Comparison of ENCODE assay signal across 26 mouse cellular contexts in genomic region chr10:107951596-107951995, GRCm38 (mm10). TPM values are rescaled to one million over a fixed set of nuclear protein-coding genes. Genes with fewer than 3 reads are reported as not detected.
DNase-seq lines count a peak whose midpoint lies in the region; ATAC-seq and TF ChIP-seq lines count a peak whose summit lies in the region.
"Had no signal": no experiment of that assay in that cellular context is flagged by ENCODE, and none has a peak within 500 bp of the region (broad histone marks: within the 10 kb centered on the region; RNA-seq: fewer than 3 reads in every experiment).

No protein-coding gene starts in this region.

- no peaks in the 10 kb centered on the region for H3K4me1 ChIP-seq in liver, embryonic 13.5 days (replicated peaks)
- no peaks in the 10 kb centered on the region for H3K4me1 ChIP-seq in liver, embryonic 12.5 days
- H3K4me1 ChIP-seq in cerebellum, adult 2 months (ENCODE audit: control insufficient read depth, insufficient read depth, low read length) = no peaks in the 10 kb centered on the region
- H3K4me1 ChIP-seq: forebrain, embryonic 10.5 days; forebrain, embryonic 13.5 days; hindbrain, embryonic 10.5 days; hindbrain, embryonic 13.5 days; intestine, embryonic 15.5 days had no signal

- no peak overlapping the region for H3K4me3 ChIP-seq in liver, embryonic 13.5 days (replicated peaks)
- no peak overlapping the region for H3K4me3 ChIP-seq in liver, embryonic 12.5 days
- no peak overlapping the region for H3K4me3 ChIP-seq in cerebellum, adult 2 months (replicated peaks; ENCODE audit: insufficient read depth, low read depth, low read length)
- H3K4me3 ChIP-seq: forebrain, embryonic 10.5 days; forebrain, embryonic 13.5 days; heart, embryonic 12.5 days; heart, embryonic 15.5 days; hindbrain, embryonic 10.5 days; hindbrain, embryonic 13.5 days; intestine, embryonic 15.5 days had no signal

- H3K27me3 ChIP-seq in liver, embryonic 13.5 days = no peaks in the 10 kb centered on the region
- no peaks in the 10 kb centered on the region for H3K27me3 ChIP-seq in liver, embryonic 12.5 days (replicated peaks)
- no peaks in the 10 kb centered on the region for H3K27me3 ChIP-seq in cerebellum, adult 2 months (ENCODE audit: control insufficient read depth, insufficient read depth, low read length)
- H3K27me3 ChIP-seq: forebrain, embryonic 13.5 days; heart, embryonic 12.5 days; heart, embryonic 15.5 days; hindbrain, embryonic 13.5 days; intestine, embryonic 15.5 days had no signal

- no peak overlapping the region for H3K4me2 ChIP-seq in liver, embryonic 13.5 days
- H3K4me2 ChIP-seq in liver, embryonic 12.5 days = no peak overlapping the region
- H3K4me2 ChIP-seq: forebrain, embryonic 13.5 days; heart, embryonic 12.5 days; heart, embryonic 15.5 days; hindbrain, embryonic 13.5 days; intestine, embryonic 15.5 days had no signal

- no peak overlapping the region for H3K9ac ChIP-seq in liver, embryonic 13.5 days
- H3K9ac ChIP-seq in liver, embryonic 12.5 days = no peak overlapping the region
- H3K9ac ChIP-seq: forebrain, embryonic 13.5 days; heart, embryonic 12.5 days; heart, embryonic 15.5 days; hindbrain, embryonic 13.5 days; intestine, embryonic 15.5 days had no signal

- 0 out of 2 replicates have a peak, but pooled peaks have one; percentile 10 for ATAC-seq in liver, embryonic 13.5 days (ENCODE audit: low read depth)
- no peak for ATAC-seq in liver, embryonic 12.5 days
- ATAC-seq: activated CD4-positive, CD25-positive, alpha-beta regulatory T cell, adult 4 months; CD4-positive, CD25-positive, alpha-beta regulatory T cell, adult 4 months; forebrain, embryonic 13.5 days; forebrain, embryonic 16.5 days; hindbrain, embryonic 16.5 days; intestine, embryonic 15.5 days had no signal

- H3K27ac ChIP-seq in liver, embryonic 13.5 days = no peak overlapping the region
- no peak overlapping the region for H3K27ac ChIP-seq in liver, embryonic 12.5 days
- no peak overlapping the region for H3K27ac ChIP-seq in cerebellum, adult 2 months (ENCODE audit: insufficient read depth, low read length)
- H3K27ac ChIP-seq: forebrain, embryonic 10.5 days; forebrain, embryonic 13.5 days; heart, embryonic 15.5 days; hindbrain, embryonic 10.5 days; hindbrain, embryonic 13.5 days; intestine, embryonic 15.5 days had no signal

- 60% methylated on average over 6 of the region's 6 CpGs for WGBS in liver, embryonic 13.5 days (ENCODE audit: insufficient replicate concordance)
- WGBS in liver, embryonic 12.5 days (ENCODE audit: insufficient replicate concordance) = 63% methylated on average over 6 of the region's 6 CpGs
- WGBS in cerebellum, adult 2 months = 93% methylated on average over 6 of the region's 6 CpGs

- DNase-seq in adrenal gland, adult 2 months = peak; percentile 29
- DNase-seq in adrenal gland, adult 18-20 months (ENCODE audit: low spot score in 2 of 2) = no peak
- no peak for DNase-seq in liver, embryonic 13.5 days
- peak; percentile 52 for DNase-seq in 3T3-L1 (ENCODE audit: low read depth, low spot score)
- DNase-seq in cerebellum, adult 2 months = no peak
- DNase-seq: adrenal gland, postnatal 14 days; cerebellum, adult 11 months; cerebellum, adult 8-10 months; cerebellum, postnatal 10 days; gastrocnemius, postnatal 25 days; heart, adult 18-20 months; heart, postnatal 10 days; heart, postnatal 36 days had no signal

- TF ChIP-seq CTCF in cerebellum, adult 2 months (IDR thresholded peaks at IDR 0.05; ENCODE audit: borderline replicate concordance, insufficient read depth, low read depth, low read length) = no peak

- TF ChIP-seq POLR2A in cerebellum, adult 2 months (IDR thresholded peaks at IDR 0.05; ENCODE audit: borderline replicate concordance, insufficient read depth, low read length) = no peak

- H3K9me3 ChIP-seq in liver, embryonic 13.5 days (replicated peaks) = no peaks in the 10 kb centered on the region
- no peaks in the 10 kb centered on the region for H3K9me3 ChIP-seq in liver, embryonic 12.5 days (replicated peaks)
- H3K9me3 ChIP-seq: forebrain, embryonic 10.5 days; forebrain, embryonic 13.5 days; heart, embryonic 12.5 days; heart, embryonic 15.5 days; hindbrain, embryonic 10.5 days; hindbrain, embryonic 13.5 days; intestine, embryonic 15.5 days had no signal

- no peaks in the 10 kb centered on the region for H3K36me3 ChIP-seq in liver, embryonic 13.5 days
- H3K36me3 ChIP-seq in liver, embryonic 12.5 days = no peaks in the 10 kb centered on the region
- H3K36me3 ChIP-seq: forebrain, embryonic 10.5 days; heart, embryonic 12.5 days; heart, embryonic 15.5 days; hindbrain, embryonic 10.5 days; hindbrain, embryonic 13.5 days; intestine, embryonic 15.5 days had no signal

RNA-seq across cellular contexts. Expression of gene Otogl, which starts 39.7 kb away (rescaled TPM):
- under 1 TPM; 0.17 to 0.31 TPM for total RNA-seq in adrenal gland, adult 2 months (2021)
- polyA plus RNA-seq in adrenal gland, adult 2 months (2012; rRNA removed) = not detected in 2 replicates
- under 1 TPM; 0.23 to 0.45 TPM for total RNA-seq in adrenal gland, adult 18-20 months (2021)
- 0.01 and 0.02 TPM in 2 replicates for polyA plus RNA-seq in liver, embryonic 13.5 days (2015; fragmentation: Nextera tagmentation; extraction: Ambion mirVana)
- 0.01 and 0.02 TPM in 2 replicates for polyA plus RNA-seq in liver, embryonic 12.5 days (2016; fragmentation: Nextera tagmentation; extraction: Ambion mirVana)
- polyA plus RNA-seq in cerebellum, adult 2 months (2012; rRNA removed) = 0.03 and 0.05 TPM in 2 replicates
- total RNA-seq: gastrocnemius, postnatal 25 days; MEL had no signal
- polyA plus RNA-seq: activated CD4-positive, CD25-positive, alpha-beta regulatory T cell, adult 4 months; CD4-positive, CD25-positive, alpha-beta regulatory T cell, adult 4 months; forebrain, embryonic 10.5 days; forebrain, embryonic 13.5 days had no signal

Comparison
In these comparisons a context has a peak if more than half of its experiments do, and no peak if none do; other contexts are left out.
1. DNase-seq: peak in adrenal gland, adult 2 months (single experiment) and 3T3-L1 (single experiment); none in adrenal gland, adult 18-20 months (0 of 2), liver, embryonic 13.5 days (single experiment) and cerebellum, adult 2 months (0 of 2).